Mouse (Mus musculus) monocyte, adult 2 months (primary cell): ENCODE results near the gene Tead2.
"Not testable (repeated sequence)": the region's sequence is repeated elsewhere in the genome, so short reads cannot be mapped to it uniquely, and the experiment has no call there.

Source experiments
- DNase-seq, 2 experiments: peaks; one replicate each; pipeline ENCODE4 v3.0.0; 2022; ENCODE audit warnings: low spot score in 2 of 2, low read depth in 1 of 2

Gene Tead2

GRCm38 (mm10) chr7:45228548-45228947 lies 13.0 kb downstream of the Tead2 start:
- no peak for DNase-seq

GRCm38 (mm10) chr7:45229046-45229445 lies 13.5 kb downstream of the Tead2 start:
- no peak for DNase-seq

- peak in 1 of 2 experiments; percentile 26 for DNase-seq
These were observed 14.1 kb downstream of the Tead2 start for GRCm38 (mm10) chr7:45229459-45230203.

- DNase-seq = no peak
These were observed 15.6 kb downstream of the Tead2 start for GRCm38 (mm10) chr7:45231192-45231591.

GRCm38 (mm10) chr7:45231941-45232340 lies 16.4 kb downstream of the Tead2 start:
- DNase-seq = no peak

GRCm38 (mm10) chr7:45232716-45233465 lies 17.3 kb downstream of the Tead2 start:
- no peak for DNase-seq

- no peak for DNase-seq
These were observed 18.2 kb downstream of the Tead2 start for GRCm38 (mm10) chr7:45233580-45234332.

- DNase-seq = no peak
These were observed 18.8 kb downstream of the Tead2 start for GRCm38 (mm10) chr7:45234333-45234841.

- no peak for DNase-seq
These were observed 19.5 kb downstream of the Tead2 start for GRCm38 (mm10) chr7:45234922-45235571.

- no peak for DNase-seq
These were observed 20.2 kb downstream of the Tead2 start for GRCm38 (mm10) chr7:45235656-45236180.

- DNase-seq = peak; percentile 33 to 42
These were observed 22.5 kb downstream of the Tead2 start for GRCm38 (mm10) chr7:45237747-45238699.

GRCm38 (mm10) chr7:45238723-45239496 lies 23.4 kb downstream of the Tead2 start, which contains the start of gene Cd37:
TSS of gene Cd37 (minus strand) at chr7:45239115.
- peak; percentile 55 to 81 for DNase-seq

GRCm38 (mm10) chr7:45240109-45240508 lies 24.6 kb downstream of the Tead2 start:
- DNase-seq = no peak

GRCm38 (mm10) chr7:45240633-45241388 lies 25.3 kb downstream of the Tead2 start, which contains the start of gene Slc6a16:
TSS of gene Slc6a16 (plus strand) at chr7:45241085.
- DNase-seq = no peak

- DNase-seq = no peak
These were observed 25.8 kb downstream of the Tead2 start for GRCm38 (mm10) chr7:45241389-45241749.

GRCm38 (mm10) chr7:45247666-45248065 lies 32.1 kb downstream of the Tead2 start:
- no peak for DNase-seq

GRCm38 (mm10) chr7:45253806-45254205 lies 38.3 kb downstream of the Tead2 start:
- no peak for DNase-seq

GRCm38 (mm10) chr7:45255822-45256221 lies 40.3 kb downstream of the Tead2 start:
- not testable (repeated sequence) for DNase-seq
